Mouse (Mus musculus) lung, postnatal 4 days (tissue): ENCODE measurements at regions not wholly inside any gene's neighbourhood (a gene's known extent, or its start where the extent isn't known, plus 50 kb on each side); places are given as distances from the start of the nearest gene placed in this dataset.

Source experiments
- DNase-seq, 2 experiments: peaks; one replicate each; pipeline ENCODE4 v3.0.0; 2021

GRCm38 (mm10) chr15:8903651-8904050, 64.1 kb upstream of the Ranbp3l start:
- no peak for DNase-seq

GRCm38 (mm10) chr15:8897487-8898158, 70.1 kb upstream of the Ranbp3l start:
- DNase-seq = no peak

GRCm38 (mm10) chr15:8896856-8897255, 70.9 kb upstream of the Ranbp3l start:
- no peak for DNase-seq

GRCm38 (mm10) chr15:8896391-8896790, 71.4 kb upstream of the Ranbp3l start:
- DNase-seq = no peak

- no peak for DNase-seq
These were observed 82.2 kb upstream of the Ranbp3l start for GRCm38 (mm10) chr15:8885585-8885984.

- no peak for DNase-seq
These were observed 82.9 kb upstream of the Ranbp3l start for GRCm38 (mm10) chr15:8884608-8885467.

- no peak for DNase-seq
These were observed 84.7 kb upstream of the Ranbp3l start for GRCm38 (mm10) chr15:8882880-8883539.

- DNase-seq = no peak
These were observed 92.8 kb upstream of the Ranbp3l start for GRCm38 (mm10) chr15:8874884-8875493.

GRCm38 (mm10) chr15:8868021-8868420, 99.7 kb upstream of the Ranbp3l start:
- DNase-seq = no peak

GRCm38 (mm10) chr15:8867160-8867891, 100.4 kb upstream of the Ranbp3l start:
- DNase-seq = peak in 1 of 2 experiments; percentile 25

- no peak for DNase-seq
These were observed 102.4 kb upstream of the Ranbp3l start for GRCm38 (mm10) chr15:8865089-8865933.

- DNase-seq = no peak
These were observed 111.2 kb upstream of the Ranbp3l start for GRCm38 (mm10) chr15:8856419-8857084.

- no peak for DNase-seq
These were observed 112.2 kb upstream of the Ranbp3l start for GRCm38 (mm10) chr15:8855511-8855910.

GRCm38 (mm10) chr15:8854336-8854735, 113.4 kb upstream of the Ranbp3l start:
- DNase-seq = no peak

GRCm38 (mm10) chr15:8850996-8851395, 116.8 kb upstream of the Ranbp3l start:
- DNase-seq = no peak

GRCm38 (mm10) chr15:8849413-8849812, 118.3 kb upstream of the Ranbp3l start:
- DNase-seq = no peak

GRCm38 (mm10) chr15:8842129-8842528, 125.6 kb upstream of the Ranbp3l start:
- no peak for DNase-seq

GRCm38 (mm10) chr15:8839462-8839861, 128.3 kb upstream of the Ranbp3l start:
- DNase-seq = no peak

- no peak for DNase-seq
These were observed 123.6 kb upstream of the Slc1a3 start for GRCm38 (mm10) chr15:8834151-8834550.

- no peak for DNase-seq
These were observed 122.4 kb upstream of the Slc1a3 start for GRCm38 (mm10) chr15:8832970-8833369.
